Comparison of ENCODE assay signal across 8 mouse cellular contexts in genomic region chr13:29985101-29985854, GRCm38 (mm10). TPM values are rescaled to one million over a fixed set of nuclear protein-coding genes. Genes with fewer than 3 reads are reported as not detected.
DNase-seq lines count a peak whose midpoint lies in the region; ATAC-seq and TF ChIP-seq lines count a peak whose summit lies in the region.

No protein-coding gene starts in this region.

- H3K27me3 ChIP-seq in lung, embryonic 16.5 days (ENCODE audit: control insufficient read depth, insufficient read depth, low read depth, low read length) = no peaks in the 10 kb centered on the region

- intact Hi-C loops in heart, postnatal 14 days (cut with DNase I) = loop anchor here (5.0 to 10.0 kb wide), 4 partner anchors 97 to 1230 kb away; partner anchors contain the start of gene Sox4

- TF ChIP-seq POLR2A in embryonic fibroblast, embryonic 13.5 days (IDR thresholded peaks at IDR 0.05; ENCODE audit: low read depth, low read length) = no peak

- peak overlapping the region; percentile 100 for H3K9ac ChIP-seq in lung, embryonic 16.5 days (ENCODE audit: low read length)

- WGBS in lung, embryonic 16.5 days = under 1% methylated on average over 57 of the region's 62 CpGs

- peak overlapping the region; percentile 83 for H3K4me3 ChIP-seq in embryonic fibroblast, embryonic 13.5 days (ENCODE audit: insufficient read depth, low read length)
- peak overlapping the region; percentile 90 for H3K4me3 ChIP-seq in layer of hippocampus, adult 2 months
- H3K4me3 ChIP-seq in lung, embryonic 16.5 days (ENCODE audit: low read length) = peak overlapping the region; percentile 95

- DNase-seq in CD4-positive helper T cell, adult 2 months (ENCODE audit: low read depth, low spot score) = peak; percentile 58
- DNase-seq in adrenal gland, postnatal 14 days = peak; percentile 58
- peak; percentile 37 to 42 for DNase-seq in heart, postnatal 14 days
- peak in 1 of 2 experiments; percentile 22 for DNase-seq in layer of hippocampus, adult 2 months (ENCODE audit: low spot score in 2 of 2)
- DNase-seq in right cerebral cortex, postnatal 10 days (ENCODE audit: low spot score in 2 of 2) = peak; percentile 54 to 57
- peak; percentile 34 for DNase-seq in urinary bladder, postnatal 25 days (ENCODE audit: low spot score)

- no peak for TF ChIP-seq CTCF in embryonic fibroblast, embryonic 13.5 days (IDR thresholded peaks at IDR 0.05; ENCODE audit: borderline replicate concordance, insufficient read depth, low read length)
- TF ChIP-seq CTCF in layer of hippocampus, adult 2 months (conservative IDR thresholded peaks at IDR 0.05) = no peak

- peak overlapping the region; percentile 84 for H3K4me2 ChIP-seq in lung, embryonic 16.5 days (ENCODE audit: low read depth, low read length)

- H3K27ac ChIP-seq in embryonic fibroblast, embryonic 13.5 days (ENCODE audit: insufficient read depth, low read length) = peak overlapping the region; percentile 81
- H3K27ac ChIP-seq in layer of hippocampus, adult 2 months = peak overlapping the region; percentile 83
- peak overlapping the region; percentile 98 for H3K27ac ChIP-seq in lung, embryonic 16.5 days (ENCODE audit: low read length)

- no peaks in the 10 kb centered on the region for H3K9me3 ChIP-seq in lung, embryonic 16.5 days (ENCODE audit: control insufficient read depth, low read length)

- 0 out of 2 replicates have a peak, but pooled peaks have one; percentile 0 for ATAC-seq in lung, embryonic 16.5 days (ENCODE audit: low read depth)

- no peaks in the 10 kb centered on the region; the same call in 1 of the 2 replicates for H3K4me1 ChIP-seq in embryonic fibroblast, embryonic 13.5 days (ENCODE audit: control insufficient read depth, insufficient read depth, low read length)
- H3K4me1 ChIP-seq in lung, embryonic 16.5 days (replicated peaks; ENCODE audit: control insufficient read depth, insufficient read depth, low read length) = peaks cover 12% of the 10 kb centered on the region

- no peaks in the 10 kb centered on the region for H3K36me3 ChIP-seq in lung, embryonic 16.5 days (ENCODE audit: control insufficient read depth, insufficient read depth, low read length)

RNA-seq across cellular contexts. Expression of gene E2f3, which starts 0.6 kb away (rescaled TPM):
- 11.5 and 12.3 TPM in 2 replicates for total RNA-seq in adrenal gland, postnatal 14 days (2021)
- 26.9 and 31.2 TPM in 2 replicates for polyA plus RNA-seq in embryonic fibroblast, embryonic 13.5 days (2011; ENCODE audit: insufficient read length, low read depth, missing spikeins)
- 1 to 10 TPM; 8.8 to 9.0 TPM for total RNA-seq in heart, postnatal 14 days (2021)
- total RNA-seq in layer of hippocampus, adult 2 months (2021) = 10 to 100 TPM; 24.6 to 25.2 TPM
- 9.7 and 11.3 TPM in 2 replicates for polyA plus RNA-seq in lung, embryonic 16.5 days (2015; fragmentation: Nextera tagmentation; extraction: Ambion mirVana)
